Mouse (Mus musculus) forebrain, embryonic 16.5 days (tissue): ENCODE measurements around the gene Usp25. TPM values are rescaled to one million over a fixed set of nuclear protein-coding genes. Genes with fewer than 3 reads are reported as not detected.

Experiments used
- ATAC-seq: fragments of 200-750 bp; cut with Nextera tagmentation; 2 replicates; pipeline ENCODE4 v1.8.0; 2017; ENCODE audit warnings: mild to moderate bottlenecking, moderate library complexity
- H3K27ac ChIP-seq: fragments of 300-500 bp; sonication (generic); 2 replicates; pipeline ENCODE4 v1.5.1; 2014; ENCODE audit warnings: low read length, control low read depth
- H3K27me3 ChIP-seq: fragments of 300-500 bp; sonication (generic); replicated peaks from 2 replicates; pipeline ENCODE4 v1.6.1; 2014; ENCODE audit warnings: low read length; ENCODE audit not compliant: control insufficient read depth, insufficient read depth
- H3K36me3 ChIP-seq: fragments of 300-500 bp; sonication (generic); 2 replicates; pipeline ENCODE4 v1.6.1; 2014; ENCODE audit not compliant: control insufficient read depth, insufficient read depth
- H3K4me1 ChIP-seq: fragments of 300-500 bp; sonication (generic); replicated peaks from 2 replicates; pipeline ENCODE4 v1.6.1; 2014; ENCODE audit warnings: low read length; ENCODE audit not compliant: control insufficient read depth, insufficient read depth
- H3K4me2 ChIP-seq: fragments of 300-500 bp; sonication (generic); 2 replicates; pipeline ENCODE4 v1.6.1; 2014; ENCODE audit warnings: mild to moderate bottlenecking, low read length, control low read depth
- H3K4me3 ChIP-seq: fragments of 300-500 bp; sonication (generic); replicated peaks from 2 replicates; pipeline ENCODE4 v1.5.1; 2014; ENCODE audit warnings: mild to moderate bottlenecking, low read length, control low read depth
- H3K9ac ChIP-seq: fragments of 300-500 bp; sonication (generic); replicated peaks from 2 replicates; pipeline ENCODE4 v1.6.1; 2014; ENCODE audit warnings: low read depth, low read length, control low read depth
- H3K9me3 ChIP-seq: fragments of 300-500 bp; sonication (generic); 2 replicates; pipeline ENCODE4 v1.6.1; 2016; ENCODE audit warnings: low read length; ENCODE audit not compliant: control insufficient read depth
- WGBS: fragments of 180-500 bp; shearing (Covaris S2); extraction: QIAGEN DNeasy Blood & Tissue Kit; methylation state at CpG from one replicate; pipeline ENCODE4 v1.1.7; 2014; 5-methylcytosine and 5-hydroxymethylcytosine counted together
- polyA plus RNA-seq: library from polyadenylated mRNA; unstranded; fragments of >200 nt; fragmentation: Nextera tagmentation; extraction: Ambion mirVana; gene quantifications from 2 replicates; pipeline ENCODE4 v1.2.1, GENCODE M21; 2015

Gene Usp25
- polyA plus RNA-seq, 1 experiment from 2014 or later, result 10.9 TPM

GRCm38 (mm10) chr16:77099018-77099869 is 85.7 kb downstream of the Usp25 start:
- peak; percentile 93 for ATAC-seq
- Histone ChIP-seq H3K4me2 (peak overlapping the region; percentile 2), H3K27ac (no peak overlapping the region), H3K9me3 (no peaks in the 10 kb centered on the region), H3K4me3 (no peak overlapping the region), H3K4me1 (0 out of 2 replicates have a peak, but pooled peaks cover 4% of the 10 kb centered on the region), H3K27me3 (no peaks in the 10 kb centered on the region), H3K9ac (no peak overlapping the region), H3K36me3 (no peaks in the 10 kb centered on the region)
- 20% methylated on average over 8 of the region's 8 CpGs for WGBS

- Histone ChIP-seq H3K36me3 (no peaks in the 10 kb centered on the region), H3K27me3 (no peaks in the 10 kb centered on the region)
- WGBS, result 91% methylated on average over 5 of the region's 5 CpGs
Measured at GRCm38 (mm10) chr16:77103637-77104264, 90.2 kb downstream of the Usp25 start.

GRCm38 (mm10) chr16:77111268-77111667 is 97.8 kb downstream of the Usp25 start:
- Histone ChIP-seq H3K9ac (no peak overlapping the region), H3K9me3 (no peaks in the 10 kb centered on the region), H3K4me1 (no peaks in the 10 kb centered on the region), H3K27me3 (no peaks in the 10 kb centered on the region), H3K36me3 (peaks cover 6% of the 10 kb centered on the region; the same call in 1 of the 2 replicates), H3K4me2 (no peak overlapping the region), H3K4me3 (no peak overlapping the region), H3K27ac (no peak overlapping the region)
- no peak for ATAC-seq
- WGBS, result 94% methylated on average over 1 of the region's 1 CpGs

More at GRCm38 (mm10) chr16:77103637-77104264, 90.2 kb downstream of the Usp25 start:
- Histone ChIP-seq H3K27ac (no peak overlapping the region), H3K4me1 (0 out of 2 replicates have a peak, but pooled peaks cover 3% of the 10 kb centered on the region), H3K9me3 (no peaks in the 10 kb centered on the region), H3K9ac (no peak overlapping the region), H3K4me3 (no peak overlapping the region), H3K4me2 (no peak overlapping the region)
- no peak for ATAC-seq

GRCm38 (mm10) chr16:77125908-77126307 is 112.4 kb downstream of the Usp25 start:
- Histone ChIP-seq H3K36me3 (no peaks in the 10 kb centered on the region), H3K4me1 (peaks cover 6% of the 10 kb centered on the region; the same call in 1 of the 2 replicates), H3K4me2 (no peak overlapping the region), H3K9ac (no peak overlapping the region), H3K9me3 (no peaks in the 10 kb centered on the region), H3K27ac (no peak overlapping the region), H3K4me3 (no peak overlapping the region), H3K27me3 (no peaks in the 10 kb centered on the region)
- WGBS, result 68% methylated on average over 1 of the region's 1 CpGs
- no peak for ATAC-seq

GRCm38 (mm10) chr16:77128683-77129082 is 115.2 kb downstream of the Usp25 start:
- peak; percentile 58 for ATAC-seq
- Histone ChIP-seq H3K4me2 (no peak overlapping the region), H3K4me1 (peaks cover 6% of the 10 kb centered on the region; the same call in 1 of the 2 replicates), H3K9me3 (no peaks in the 10 kb centered on the region), H3K4me3 (no peak overlapping the region), H3K27ac (no peak overlapping the region), H3K9ac (no peak overlapping the region), H3K27me3 (no peaks in the 10 kb centered on the region), H3K36me3 (no peaks in the 10 kb centered on the region)
- 14% methylated on average over 5 of the region's 5 CpGs for WGBS

- no peaks in the 10 kb centered on the region for H3K27me3 ChIP-seq
- no peak overlapping the region for H3K4me3 ChIP-seq
- peaks cover 6% of the 10 kb centered on the region; the same call in 1 of the 2 replicates for H3K4me1 ChIP-seq
- 90% methylated on average over 5 of the region's 5 CpGs for WGBS
- ATAC-seq, result no peak
- H3K9me3 ChIP-seq, result no peaks in the 10 kb centered on the region
- no peak overlapping the region for H3K27ac ChIP-seq
- no peaks in the 10 kb centered on the region for H3K36me3 ChIP-seq
- no peak overlapping the region for H3K9ac ChIP-seq
- H3K4me2 ChIP-seq, result no peak overlapping the region
Measured at GRCm38 (mm10) chr16:77133055-77133454, 119.5 kb downstream of the Usp25 start.

GRCm38 (mm10) chr16:77140651-77141050 is 127.1 kb downstream of the Usp25 start:
- Histone ChIP-seq H3K9me3 (no peaks in the 10 kb centered on the region), H3K27ac (no peak overlapping the region), H3K36me3 (no peaks in the 10 kb centered on the region), H3K27me3 (no peaks in the 10 kb centered on the region), H3K4me2 (no peak overlapping the region), H3K4me3 (no peak overlapping the region), H3K9ac (no peak overlapping the region), H3K4me1 (no peaks in the 10 kb centered on the region)
- 93% methylated on average over 7 of the region's 7 CpGs for WGBS
- no peak for ATAC-seq

- ATAC-seq, result no peak
- 97% methylated on average over 5 of the region's 5 CpGs for WGBS
- no peak overlapping the region for H3K4me2 ChIP-seq
- H3K4me3 ChIP-seq, result no peak overlapping the region
- no peak overlapping the region for H3K27ac ChIP-seq
- no peaks in the 10 kb centered on the region for H3K9me3 ChIP-seq
- H3K36me3 ChIP-seq, result no peaks in the 10 kb centered on the region
- no peak overlapping the region for H3K9ac ChIP-seq
- no peaks in the 10 kb centered on the region for H3K27me3 ChIP-seq
- H3K4me1 ChIP-seq, result no peaks in the 10 kb centered on the region
Measured at GRCm38 (mm10) chr16:77146801-77147200, 133.3 kb downstream of the Usp25 start.

- Histone ChIP-seq H3K27ac (no peak overlapping the region), H3K4me3 (no peak overlapping the region), H3K9ac (no peak overlapping the region), H3K4me1 (no peaks in the 10 kb centered on the region), H3K27me3 (no peaks in the 10 kb centered on the region), H3K36me3 (no peaks in the 10 kb centered on the region), H3K9me3 (no peaks in the 10 kb centered on the region), H3K4me2 (no peak overlapping the region)
- WGBS, result 66% methylated on average over 8 of the region's 8 CpGs
- ATAC-seq, result no peak
Measured at GRCm38 (mm10) chr16:77150338-77150737, 136.8 kb downstream of the Usp25 start.
